Mouse (Mus musculus): ENCODE measurements around the gene Cpsf6.

The Cpsf6 gene

GRCm38 (mm10) chr10:117379908-117380307 lies at the start of gene Cpsf6:
Gene Cpsf6 (minus strand): TSS chr10:117380015.
- no peak for DNase-seq

DNA sequence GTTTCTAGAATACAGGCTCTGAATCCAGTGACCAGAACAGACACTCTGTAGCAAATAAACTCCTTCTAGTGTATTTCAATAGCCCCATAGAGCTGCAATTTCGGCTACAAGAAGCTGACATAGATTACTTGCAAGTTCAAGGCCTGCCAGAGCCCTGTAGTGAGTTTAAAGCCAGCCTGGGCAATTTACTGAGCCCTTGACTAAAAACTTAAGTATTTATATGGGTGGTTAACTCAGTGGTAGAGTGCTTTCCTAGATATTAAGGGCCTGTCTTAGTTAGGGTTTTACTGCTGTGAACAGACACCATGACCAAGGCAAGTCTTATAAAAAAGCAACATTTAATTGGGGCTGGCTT lies 46.8 kb upstream of the Cpsf6 start:
- no peak for DNase-seq

DNA sequence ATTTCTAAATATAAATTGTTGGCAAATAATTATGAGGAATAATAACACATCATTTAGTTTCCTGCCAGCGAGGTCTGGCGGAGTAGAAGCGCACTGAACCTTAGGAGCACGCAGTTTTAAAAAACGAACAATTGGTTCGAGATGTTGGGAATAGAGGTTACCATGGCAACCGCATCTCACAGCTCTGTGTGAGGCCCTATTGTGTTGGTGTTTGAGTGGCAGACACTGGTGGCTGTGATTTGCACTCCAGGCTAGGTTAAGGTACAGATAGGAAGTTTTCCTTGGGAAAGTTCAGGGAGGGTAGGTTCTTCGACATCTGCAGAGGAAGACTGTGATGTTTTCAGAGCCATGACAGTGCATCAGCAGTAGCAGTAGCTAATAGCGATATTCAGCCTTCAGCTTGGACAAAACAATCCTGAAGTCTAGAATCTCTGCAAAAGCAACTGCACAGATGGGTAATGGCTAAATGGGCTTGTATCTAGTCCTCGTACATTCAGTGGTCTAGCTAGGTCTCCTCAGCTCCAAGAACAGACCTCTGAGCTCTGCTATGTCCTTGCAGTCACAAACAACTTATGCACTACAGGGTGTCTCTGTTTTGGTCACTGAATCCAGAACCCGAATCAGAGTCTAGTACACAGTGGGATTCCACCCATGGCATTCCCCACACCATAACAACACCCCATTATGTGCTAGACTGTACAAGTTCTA lies 46.2 kb upstream of the Cpsf6 start:
- DNase-seq: no peak

GRCm38 (mm10) chr10:117425013-117425412 lies 45.2 kb upstream of the Cpsf6 start:
- no peak for DNase-seq

DNA sequence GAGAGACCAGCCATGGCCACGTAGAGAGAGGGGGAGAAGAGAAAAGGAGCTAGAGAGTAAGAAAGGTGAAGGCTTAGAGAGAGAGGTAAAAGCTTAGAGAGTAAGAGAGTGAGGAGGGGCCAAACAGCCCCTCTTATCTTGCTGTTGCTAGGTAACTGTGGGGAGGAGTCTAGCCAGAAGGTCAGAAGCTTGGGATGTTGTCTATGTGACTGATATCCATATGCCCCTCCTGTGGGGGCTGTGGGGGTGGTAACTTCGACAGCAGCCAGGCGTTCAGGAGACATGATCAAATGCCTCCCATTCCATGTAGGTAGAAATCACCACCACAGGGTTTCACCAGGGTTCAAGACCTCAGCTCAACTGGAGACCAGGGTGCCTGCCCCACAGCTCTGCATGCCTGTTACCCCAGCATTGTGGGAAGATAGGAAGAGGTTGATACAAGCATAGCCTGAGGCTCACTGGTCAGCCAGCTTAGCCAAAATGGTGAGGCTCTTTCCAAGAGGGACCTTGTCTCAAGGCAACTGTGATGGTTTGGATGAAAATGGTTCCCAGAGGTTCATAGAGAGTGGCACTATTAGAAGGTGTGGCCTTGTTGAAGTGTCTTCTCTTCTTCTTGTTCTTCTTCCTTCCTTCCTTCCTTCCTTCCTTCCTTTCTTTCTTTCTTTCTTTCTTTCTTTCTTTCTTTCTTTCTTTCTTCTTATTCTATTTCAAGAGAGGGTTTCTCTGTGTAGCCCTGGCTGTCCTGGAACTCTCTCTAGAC lies 44.5 kb upstream of the Cpsf6 start:
- DNase-seq: no peak

DNA sequence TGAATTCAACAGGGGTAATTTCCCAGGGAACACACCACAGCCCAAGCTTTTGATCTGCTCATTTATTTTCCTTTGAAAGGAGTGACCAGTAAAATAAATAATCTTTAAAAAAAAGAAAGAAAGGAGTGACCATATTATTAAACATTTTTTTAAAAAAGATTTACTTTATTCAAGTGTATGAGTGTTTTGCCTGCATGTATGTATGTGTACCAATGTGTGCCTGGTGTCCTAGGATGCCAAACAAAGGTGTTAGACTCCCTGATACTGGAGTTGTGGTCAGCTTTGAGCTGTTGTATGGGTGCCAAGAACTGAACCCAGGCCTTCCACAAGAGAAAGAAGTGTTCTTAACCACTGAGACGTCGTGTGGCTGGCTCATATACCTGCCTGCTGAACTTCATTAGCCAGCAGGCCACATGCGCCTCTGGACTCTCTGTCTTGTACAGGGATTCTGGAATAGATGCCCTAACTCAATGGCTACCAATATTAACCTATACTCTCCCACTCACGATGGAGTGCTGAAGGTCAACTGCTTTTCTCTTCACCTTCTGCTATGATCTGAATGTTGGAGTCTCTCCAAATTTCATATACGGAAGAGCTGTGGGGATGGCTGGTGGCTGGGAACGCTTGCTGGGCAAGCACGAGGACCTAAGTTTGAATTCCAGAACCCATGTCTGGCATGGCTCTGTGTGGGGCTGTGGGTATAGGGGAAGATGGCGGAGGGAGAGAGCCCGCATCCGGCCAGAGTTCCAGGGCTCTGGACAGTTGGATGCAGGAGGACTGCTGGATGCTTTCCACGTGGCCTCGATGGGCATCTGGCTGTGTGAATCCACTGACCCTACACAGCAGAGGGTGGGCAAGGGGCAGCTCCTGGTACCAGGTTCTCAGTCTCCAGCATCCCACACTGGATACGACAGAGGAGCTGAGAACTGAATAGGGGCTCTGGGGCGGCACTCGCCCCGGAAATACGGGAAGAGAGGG lies 43.5 kb upstream of the Cpsf6 start:
- DNase-seq: no peak

- no peak for DNase-seq
Measured at GRCm38 (mm10) chr10:117422174-117422808, 42.5 kb upstream of the Cpsf6 start.

DNA sequence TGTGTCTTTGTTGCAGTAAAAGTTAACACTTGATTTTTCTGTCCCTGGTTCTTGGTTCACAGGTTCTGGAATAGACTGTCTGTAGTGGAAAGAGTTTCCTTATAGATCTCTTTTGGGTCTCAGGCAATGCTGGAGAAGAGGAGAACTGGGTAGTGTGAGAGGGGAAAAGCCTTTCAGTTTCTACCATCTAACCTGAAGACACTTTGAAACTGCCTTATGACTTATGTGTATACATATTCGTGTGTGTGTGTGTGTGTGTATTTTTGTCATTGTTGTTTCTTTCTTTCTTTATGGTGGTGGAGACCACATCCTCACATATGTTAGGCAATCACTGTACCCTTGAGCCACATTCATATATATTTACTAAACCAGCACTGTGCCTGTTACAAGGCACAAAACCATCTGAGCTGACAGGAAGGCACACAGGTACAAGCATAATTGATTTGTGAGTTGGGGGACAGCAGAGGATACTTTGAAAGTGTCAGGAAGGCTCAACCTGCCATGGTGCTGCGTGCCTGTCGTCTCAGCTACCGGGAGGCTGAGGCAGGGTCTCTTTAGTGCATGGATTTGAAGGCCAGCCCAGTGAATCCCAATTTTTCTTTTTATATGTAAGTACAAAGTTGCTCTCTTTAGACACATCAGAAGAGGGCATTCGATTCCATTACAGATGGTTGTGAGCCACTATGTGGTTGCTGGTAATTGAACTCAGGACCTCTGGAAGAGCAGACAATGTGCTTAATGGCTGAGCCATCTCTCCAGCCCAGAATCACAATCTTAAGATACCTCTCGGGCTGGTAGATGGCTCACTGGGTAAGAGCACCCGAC lies 41.7 kb upstream of the Cpsf6 start:
- DNase-seq: no peak

- DNase-seq: no peak
Measured at GRCm38 (mm10) chr10:117420502-117421282, 40.9 kb upstream of the Cpsf6 start.

DNA sequence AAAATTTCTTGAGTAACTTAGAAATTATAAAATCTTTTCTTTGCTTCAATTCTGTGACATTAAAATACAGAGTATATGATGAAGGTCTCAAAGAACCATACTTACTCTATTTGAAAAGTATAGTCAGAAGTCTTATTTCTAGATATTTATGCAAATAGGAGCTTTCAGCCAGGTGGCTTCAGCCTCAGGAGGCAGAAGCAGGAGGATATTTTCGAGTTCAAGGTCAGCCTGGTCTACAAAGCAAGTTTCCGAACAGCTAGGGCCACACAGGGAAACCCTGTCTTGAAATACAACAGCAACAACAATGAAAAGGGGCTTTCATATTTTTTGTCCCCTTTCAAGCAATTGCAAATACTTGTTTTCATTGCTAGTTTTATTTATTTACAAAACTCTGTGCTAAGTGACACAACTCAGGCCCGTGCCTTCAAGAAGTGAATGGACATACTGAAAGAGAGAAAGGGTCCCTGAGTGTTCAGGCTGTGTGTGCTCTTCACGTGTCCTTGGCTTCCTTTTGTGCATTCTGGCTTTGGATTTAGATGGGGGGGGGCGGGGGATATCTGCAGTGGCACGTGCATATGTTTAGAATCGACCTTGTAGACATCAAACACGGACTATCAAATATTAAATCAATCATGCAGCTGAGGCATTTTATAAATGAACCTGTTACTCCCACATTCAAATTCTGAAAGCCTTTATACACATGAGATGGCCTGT lies 39.9 kb upstream of the Cpsf6 start:
- DNase-seq: no peak

GRCm38 (mm10) chr10:117418668-117419237 lies 38.9 kb upstream of the Cpsf6 start:
- DNase-seq: peak in 1 of 2 experiments; percentile 17

- DNase-seq: peak; percentile 27 to 35
Measured at GRCm38 (mm10) chr10:117417772-117418667, 38.2 kb upstream of the Cpsf6 start.

DNA sequence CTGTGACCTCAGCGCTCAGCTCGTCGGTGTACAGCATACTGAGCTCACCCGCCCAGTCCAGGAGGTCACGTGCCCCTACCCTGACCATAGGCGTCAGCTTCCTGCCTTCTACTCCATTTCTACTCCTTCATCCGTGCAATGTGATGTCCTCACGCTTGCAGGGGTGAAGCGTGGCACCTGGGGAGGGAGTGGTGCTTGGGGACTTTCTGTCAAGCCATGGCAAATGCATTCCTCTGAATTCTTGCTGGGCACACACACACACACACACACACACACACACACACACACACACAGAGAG lies 37.6 kb upstream of the Cpsf6 start:
- peak in 1 of 2 experiments; percentile 28 for DNase-seq

DNA sequence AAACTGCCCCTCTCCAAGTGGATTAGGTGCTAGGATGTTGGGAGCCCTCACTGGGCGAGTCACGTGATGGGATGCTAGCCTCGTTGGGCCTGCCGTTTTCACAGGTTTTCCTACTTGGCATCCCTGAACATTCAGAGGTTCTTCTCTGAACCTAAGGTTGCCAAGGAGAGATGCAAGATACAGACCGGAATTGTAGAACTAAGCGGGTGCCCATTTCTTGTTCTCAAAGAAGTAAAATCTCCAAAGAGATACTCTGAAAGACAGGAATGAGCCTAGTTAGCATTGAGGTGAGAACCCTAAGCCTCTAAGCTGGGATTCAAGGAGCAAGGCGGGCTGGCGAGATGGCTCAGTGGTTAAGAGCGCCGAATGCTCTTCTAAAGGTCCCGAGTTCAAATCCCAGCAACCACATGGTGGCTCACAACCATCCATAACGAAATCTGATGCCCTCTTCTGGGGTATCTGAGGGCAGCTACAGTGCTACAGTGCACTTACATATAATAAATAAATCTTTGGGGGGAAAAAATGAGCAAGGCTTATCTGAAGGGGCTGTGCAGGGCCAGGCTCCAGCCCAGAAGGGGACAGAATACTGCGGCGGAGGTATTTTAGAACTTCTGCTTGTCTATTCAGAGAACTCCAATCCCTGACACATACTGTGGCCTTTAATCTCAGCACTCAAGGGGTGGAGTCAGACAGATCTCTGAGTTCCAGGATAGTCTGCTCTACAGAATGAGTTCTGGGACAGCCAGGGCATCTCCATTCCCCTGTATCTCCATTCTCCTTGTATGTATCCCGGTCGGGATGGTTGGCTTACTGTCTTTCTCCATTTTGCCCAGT lies 37.0 kb upstream of the Cpsf6 start:
- DNase-seq: no peak

DNA sequence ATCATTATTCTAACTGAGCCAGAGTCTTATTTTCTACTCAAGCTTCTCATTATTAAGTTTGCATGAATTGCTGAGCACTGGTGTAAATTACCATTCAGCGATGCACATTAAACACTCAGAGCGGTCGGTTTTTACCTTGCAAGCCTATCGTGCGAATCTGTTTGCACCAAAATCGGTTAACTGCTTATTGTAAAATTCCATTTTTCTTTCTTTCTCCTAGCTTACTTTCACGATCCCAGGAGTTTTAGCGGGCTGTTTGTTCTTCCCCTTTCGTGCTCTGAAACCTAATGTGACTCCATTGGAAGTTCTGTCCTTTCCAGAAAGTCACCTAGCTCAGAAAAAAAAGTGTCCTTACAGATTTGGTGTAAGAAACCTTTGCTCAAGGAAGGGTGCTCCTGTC lies 36.3 kb upstream of the Cpsf6 start:
- no peak for DNase-seq

DNA sequence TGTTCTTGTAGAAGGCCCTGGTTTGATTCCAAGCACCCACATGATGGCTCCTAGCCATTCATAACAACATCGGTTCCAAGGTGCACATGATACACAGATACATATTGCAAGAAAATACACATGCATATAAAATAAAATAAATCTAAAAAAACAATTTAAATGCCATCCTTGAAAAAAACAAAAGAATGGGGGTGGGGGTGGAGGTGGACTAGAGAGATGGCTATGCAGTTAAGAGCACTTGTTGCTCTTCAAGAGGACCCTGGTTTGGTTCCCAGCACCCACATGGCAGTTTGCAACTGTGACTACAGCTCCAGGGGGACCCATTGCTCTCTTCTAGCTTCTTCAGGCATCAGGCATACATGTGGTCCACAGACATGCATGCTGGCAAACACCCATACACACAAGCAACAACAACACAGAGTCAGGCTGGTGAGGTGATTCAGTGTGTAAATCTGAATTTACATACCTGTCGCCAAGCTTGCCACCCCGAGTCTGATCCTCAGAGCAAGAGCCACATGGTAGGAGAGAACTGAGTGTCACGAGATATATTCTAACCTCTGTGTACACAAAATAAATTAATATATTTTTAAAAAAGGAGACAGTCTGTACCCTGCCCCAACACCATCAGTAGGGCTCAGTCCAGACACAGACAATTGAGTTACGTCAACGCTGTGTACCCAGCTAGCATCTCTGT lies 35.7 kb upstream of the Cpsf6 start:
- no peak for DNase-seq

GRCm38 (mm10) chr10:117414726-117415125 lies 34.9 kb upstream of the Cpsf6 start:
- DNase-seq: no peak
